Mouse (Mus musculus) cerebellum, adult 9-10 months (tissue): ENCODE results near the gene Lilr4b.
"Not testable (repeated sequence)": the region's sequence is repeated elsewhere in the genome, so short reads cannot be mapped to it uniquely, and the experiment has no call there.

ENCODE experiments used
- DNase-seq: peaks from one replicate; pipeline ENCODE4 v3.0.0; 2022

Lilr4b gene

DNA sequence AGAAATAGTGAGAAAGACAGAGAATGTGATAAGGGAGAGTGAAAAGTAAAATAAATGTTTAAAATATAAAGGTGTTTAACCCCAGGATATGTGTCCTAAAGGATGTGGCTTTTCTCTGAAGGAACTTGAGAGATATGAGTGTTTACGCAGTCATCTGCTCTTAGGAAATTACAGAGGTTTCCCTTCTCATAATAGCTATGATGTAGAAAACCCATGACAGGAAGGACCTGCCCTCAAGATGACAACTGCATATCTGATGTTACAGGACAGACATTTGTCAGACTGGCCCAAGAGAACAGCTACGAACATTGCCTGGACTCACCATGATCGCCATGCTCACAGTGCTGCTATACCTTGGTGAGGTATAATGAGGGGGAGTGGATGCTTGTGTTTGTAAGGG is at the start of gene Lilr4b, which contains the start of gene Gm49339:
Lilr4b (plus strand) TSS at position 236 of the 400 bp plus-strand sequence.
Gm49339 (plus strand) TSS at position 216 of the 400 bp plus-strand sequence.
- DNase-seq: not testable (repeated sequence)

DNA sequence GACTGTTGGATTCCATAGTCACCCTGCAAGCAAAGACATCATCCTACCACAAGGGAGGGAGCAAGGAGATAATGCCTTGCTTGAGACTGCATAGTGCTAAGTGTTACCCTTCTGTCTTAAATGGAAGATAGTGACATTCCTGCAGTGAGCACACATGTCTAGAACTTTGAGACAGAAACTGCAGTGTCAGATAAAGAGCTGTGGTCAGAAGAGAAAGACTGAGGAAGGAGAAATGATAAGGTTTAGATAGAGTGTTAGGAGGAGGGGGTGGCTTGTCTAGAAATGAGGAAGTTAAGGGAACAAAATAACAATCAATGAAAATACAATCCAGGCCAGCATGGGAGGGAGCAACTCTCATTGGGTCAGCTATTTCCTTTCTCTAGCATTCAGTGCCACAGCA is 47.5 kb upstream of the Lilr4b start:
- DNase-seq: no peak

DNA sequence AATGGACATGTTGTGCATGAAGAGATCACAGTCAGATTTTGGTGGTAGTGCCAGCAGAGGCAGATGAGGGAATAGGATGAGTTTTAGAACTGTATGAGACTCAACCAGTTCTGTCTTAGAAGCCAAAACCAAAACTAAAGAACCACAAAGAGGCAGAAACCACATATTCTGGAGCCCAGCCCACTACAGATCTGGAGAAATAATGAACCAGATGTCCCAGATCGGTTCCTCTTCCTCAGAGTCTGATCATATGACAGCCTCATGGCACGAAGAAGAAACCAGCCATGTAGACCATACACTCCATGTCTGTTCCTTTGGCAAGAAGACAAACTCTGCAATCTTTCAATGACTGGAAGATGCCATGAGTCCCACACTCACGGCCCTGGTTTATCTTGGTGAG is 44.7 kb upstream of the Lilr4b start:
- DNase-seq: no peak

- DNase-seq: no peak
Observed at GRCm38 (mm10) chr10:51451610-51452009, 28.8 kb upstream of the Lilr4b start.

GRCm38 (mm10) chr10:51453616-51454298 is 26.7 kb upstream of the Lilr4b start:
- no peak for DNase-seq

- DNase-seq: no peak
Observed at GRCm38 (mm10) chr10:51454365-51454764, 26.1 kb upstream of the Lilr4b start.

- no peak for DNase-seq
Observed at GRCm38 (mm10) chr10:51455762-51456161, 24.7 kb upstream of the Lilr4b start.

- no peak for DNase-seq
Observed at GRCm38 (mm10) chr10:51456369-51456768, 24.1 kb upstream of the Lilr4b start.

DNA sequence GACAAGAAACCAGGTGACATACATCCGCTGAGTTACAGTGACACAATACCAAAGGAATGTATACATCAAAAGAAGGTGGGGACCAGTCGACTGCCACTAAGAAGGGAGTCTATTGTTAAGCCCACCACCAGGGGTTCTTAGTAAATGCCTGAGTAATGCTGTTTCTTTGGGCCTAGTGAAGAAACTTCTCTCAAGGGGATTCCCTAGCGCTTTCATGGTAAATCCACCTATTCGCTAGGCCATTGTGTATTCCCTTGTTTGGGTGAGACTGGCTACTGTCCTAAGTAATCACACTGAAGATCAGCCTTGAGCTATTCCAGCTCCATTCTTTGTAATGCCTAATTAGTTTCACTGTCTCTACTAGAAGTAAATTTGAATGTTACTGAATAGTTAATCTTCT is 16.6 kb upstream of the Lilr4b start:
- not testable (repeated sequence) for DNase-seq

DNA sequence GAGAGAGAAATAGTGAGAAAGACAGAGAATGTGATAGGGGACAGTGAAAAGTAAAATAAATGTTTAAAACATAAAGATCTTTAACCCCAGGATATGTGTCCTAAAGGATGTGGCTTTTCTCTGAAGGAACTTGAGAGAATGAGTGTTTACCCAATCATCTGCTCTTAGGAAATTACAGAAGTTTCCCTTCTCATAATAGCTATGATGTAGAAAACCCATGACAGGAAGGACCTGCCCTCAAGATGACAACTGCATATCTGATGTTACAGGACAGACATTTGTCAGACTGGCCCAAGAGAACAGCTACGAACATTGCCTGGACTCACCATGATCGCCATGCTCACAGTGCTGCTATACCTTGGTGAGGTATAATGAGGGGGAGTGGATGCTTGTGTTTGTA is 10.3 kb downstream of the Lilr4b start, which contains the start of gene Lilrb4a:
Lilrb4a (plus strand) TSS at position 266 of the 400 bp plus-strand sequence.
- DNase-seq: not testable (repeated sequence)

DNA sequence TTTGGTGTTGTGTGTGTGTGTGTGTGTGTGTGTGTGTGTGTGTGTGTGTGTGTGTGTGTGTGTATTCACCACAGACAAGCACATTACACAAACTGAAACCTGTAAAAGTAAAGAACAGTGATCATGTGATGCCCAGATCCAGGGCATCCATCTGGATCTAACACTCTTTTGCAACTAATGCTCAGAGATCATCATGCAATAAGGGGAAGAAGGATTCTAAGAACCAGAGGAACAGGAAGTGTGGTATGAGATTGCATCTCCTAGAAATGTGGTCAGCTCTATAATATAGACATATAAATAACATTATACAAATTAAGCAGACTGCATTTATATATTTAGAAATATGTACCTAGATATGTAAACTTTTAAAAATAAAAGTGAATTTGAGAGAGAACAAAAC is 39.6 kb downstream of the Lilr4b start:
- DNase-seq: no peak

- DNase-seq: no peak
Observed at GRCm38 (mm10) chr10:51521453-51521852, 41.0 kb downstream of the Lilr4b start.

DNA sequence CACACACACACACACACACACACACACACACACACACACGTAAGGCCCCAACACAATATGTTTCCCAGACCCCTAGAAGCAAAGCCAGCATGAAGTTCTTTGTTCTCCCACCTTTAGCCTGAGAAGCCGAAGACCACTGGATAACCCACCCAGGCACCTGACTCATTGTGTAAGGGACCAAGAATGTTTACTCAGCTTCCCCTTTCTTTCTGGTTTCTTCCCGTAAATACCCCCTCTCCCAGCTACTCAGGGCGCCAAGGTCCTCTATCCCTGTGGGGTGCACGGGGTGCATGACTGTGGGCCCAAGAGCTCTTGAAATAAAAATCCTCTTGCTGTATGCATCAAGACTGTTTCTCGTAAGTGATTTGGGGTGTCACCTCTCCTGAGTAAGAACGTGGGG is 45.7 kb downstream of the Lilr4b start:
- no peak for DNase-seq

- DNase-seq: no peak
Observed at GRCm38 (mm10) chr10:51526633-51527032, 46.2 kb downstream of the Lilr4b start.

DNA sequence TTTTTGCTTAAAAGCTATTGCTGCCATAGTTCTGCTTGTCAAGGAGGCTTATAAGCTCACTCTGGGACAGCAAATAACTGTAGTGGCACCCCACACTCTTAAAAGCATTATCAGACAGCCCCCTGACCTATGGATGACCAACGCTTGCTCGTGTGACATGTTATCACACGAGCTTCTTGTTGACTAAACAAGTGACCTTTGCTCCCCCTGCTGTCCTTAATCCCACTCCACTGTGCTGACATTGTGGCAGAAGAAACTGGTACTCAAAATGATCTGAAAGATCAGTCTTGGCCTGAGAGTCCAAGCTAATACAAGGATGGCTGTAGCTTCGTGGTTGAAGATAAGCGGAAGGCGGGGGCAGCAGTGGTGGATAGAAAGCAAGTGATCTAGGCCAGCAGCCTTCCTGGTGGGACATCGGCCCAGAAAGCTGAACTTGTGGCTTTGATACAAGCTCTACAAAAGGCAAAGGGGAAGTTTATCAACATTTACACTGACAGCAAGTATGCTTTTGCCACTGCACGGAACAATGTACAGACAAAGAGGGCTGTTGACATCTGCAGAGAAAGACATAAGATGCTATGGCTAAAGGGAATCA is 48.5 kb downstream of the Lilr4b start:
- no peak for DNase-seq

DNA sequence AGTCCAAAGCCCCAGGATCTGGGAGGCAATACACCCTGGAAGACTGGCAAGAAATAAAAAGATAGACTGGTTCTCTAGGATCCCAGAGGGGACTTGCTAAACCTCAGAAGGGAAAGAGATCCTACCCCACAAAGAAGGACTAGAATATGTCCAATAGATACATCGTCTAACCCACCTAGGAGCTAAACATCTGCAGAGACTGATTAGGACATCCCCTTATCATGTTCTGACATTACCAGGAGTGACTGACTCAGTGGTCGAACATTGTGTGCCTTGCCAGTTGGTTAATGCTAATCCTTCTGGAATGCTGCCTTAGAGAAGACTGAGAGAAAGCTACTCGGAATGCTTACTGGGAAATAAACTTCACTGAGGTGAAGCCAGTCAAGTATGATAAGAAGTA is 49.1 kb downstream of the Lilr4b start:
- no peak for DNase-seq

GRCm38 (mm10) chr10:51530813-51531212 is 50.4 kb downstream of the Lilr4b start:
- DNase-seq: no peak
